Mouse (Mus musculus) thymus, adult 2 months (tissue): ENCODE results near the gene Gm21915. TPM values are rescaled to one million over a fixed set of nuclear protein-coding genes. Genes with fewer than 3 reads are reported as not detected.

ENCODE experiments used
- DNase-seq: peaks from one replicate; pipeline ENCODE4 v3.0.0; 2021
- H3K27ac ChIP-seq: fragments of 200-500 bp; 2 replicates; pipeline ENCODE4 v1.5.1; 2012; ENCODE audit warnings: low read length, control low read depth; ENCODE audit not compliant: control insufficient read depth, insufficient read depth
- H3K27me3 ChIP-seq: fragments of 200-500 bp; 2 replicates; pipeline ENCODE4 v1.6.1; 2012; ENCODE audit warnings: mild to moderate bottlenecking, low read length, moderate library complexity, mixed read lengths; ENCODE audit not compliant: control insufficient read depth, insufficient read depth
- H3K36me3 ChIP-seq: fragments of 200-500 bp; 2 replicates; pipeline ENCODE4 v1.6.1; 2012; ENCODE audit warnings: mild to moderate bottlenecking, low read length, moderate library complexity; ENCODE audit not compliant: control insufficient read depth, insufficient read depth
- H3K4me1 ChIP-seq: fragments of 200-500 bp; replicated peaks from 2 replicates; pipeline ENCODE4 v1.6.1; 2012; ENCODE audit warnings: low read length; ENCODE audit not compliant: control insufficient read depth, insufficient read depth
- H3K4me3 ChIP-seq: fragments of 200-500 bp; 2 replicates; pipeline ENCODE4 v1.5.1; 2012; ENCODE audit warnings: mild to moderate bottlenecking, low read length, control low read depth, moderate library complexity; ENCODE audit not compliant: control insufficient read depth, insufficient read depth
- CTCF ChIP-seq: fragments of 200-500 bp; IDR thresholded peaks from 2 replicates; pipeline ENCODE4 v1.5.1; 2012; ENCODE audit warnings: mild to moderate bottlenecking, control low read depth, low read length, moderate library complexity, borderline replicate concordance; ENCODE audit not compliant: control insufficient read depth, poor library complexity, insufficient read depth; ENCODE audit errors: extremely low read depth
- POLR2A ChIP-seq: fragments of 200-500 bp; IDR thresholded peaks from 2 replicates; pipeline ENCODE4 v1.6.1; 2012; ENCODE audit warnings: mild to moderate bottlenecking, low read length, control low read depth, moderate library complexity; ENCODE audit not compliant: control insufficient read depth, poor library complexity, insufficient read depth; ENCODE audit errors: extremely low read depth
- WGBS: fragments of 180-500 bp; shearing (Covaris S2); methylation state at CpG from one replicate; pipeline ENCODE4 v1.1.7; 2018; 5-methylcytosine and 5-hydroxymethylcytosine counted together
- polyA plus RNA-seq: library from polyadenylated mRNA; depleted of rRNA; stranded (reverse); fragments of >200 nt; gene quantifications from 2 replicates; pipeline ENCODE4 v1.2.3, GENCODE M21; 2012; rRNA removed

The Gm21915 gene
- not detected in 2 replicates for polyA plus RNA-seq

DNA sequence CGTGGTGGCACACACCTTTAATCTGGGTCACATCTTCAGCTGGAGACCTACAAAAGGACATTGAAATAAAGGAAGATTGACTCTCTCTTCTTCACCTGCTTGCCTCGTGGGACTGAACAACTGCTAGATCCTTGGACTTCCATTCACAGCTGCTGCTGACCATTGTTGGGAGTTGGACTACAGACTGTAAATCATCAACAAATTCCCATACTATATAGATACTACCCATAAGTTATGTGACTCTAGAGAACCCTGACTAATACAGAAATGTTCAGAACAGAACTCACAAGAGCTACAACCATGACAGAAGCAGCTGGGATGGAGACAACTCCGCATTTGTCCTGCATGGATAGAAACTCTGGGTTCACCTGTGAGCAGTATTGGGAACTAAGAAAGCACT is at the start of gene Gm21915:
Gene Gm21915 (plus strand): TSS at position 301 of the 400 bp plus-strand sequence.
- Histone ChIP-seq H3K27ac (no peak within 1 kb of the TSS), H3K4me1 (no peaks in the 10 kb centered on the region), H3K36me3 (no peaks in the 10 kb centered on the region), H3K27me3 (no peaks in the 10 kb centered on the region), H3K4me3 (no peak within 1 kb of the TSS)
- DNase-seq, result no peak
- TF ChIP-seq POLR2A (no peak), CTCF (no peak)
- 91% methylated on average over 3 of the region's 3 CpGs for WGBS

GRCm38 (mm10) chr9:40622265-40622664 is 48.1 kb upstream of the Gm21915 start:
- Histone ChIP-seq H3K4me1 (no peaks in the 10 kb centered on the region), H3K27me3 (peaks cover 6% of the 10 kb centered on the region; the same call in 1 of the 2 replicates), H3K4me3 (no peak overlapping the region), H3K36me3 (no peaks in the 10 kb centered on the region), H3K27ac (no peak overlapping the region)
- no peak for DNase-seq
- TF ChIP-seq CTCF (no peak), POLR2A (no peak)
- 97% methylated on average over 3 of the region's 3 CpGs for WGBS

DNA sequence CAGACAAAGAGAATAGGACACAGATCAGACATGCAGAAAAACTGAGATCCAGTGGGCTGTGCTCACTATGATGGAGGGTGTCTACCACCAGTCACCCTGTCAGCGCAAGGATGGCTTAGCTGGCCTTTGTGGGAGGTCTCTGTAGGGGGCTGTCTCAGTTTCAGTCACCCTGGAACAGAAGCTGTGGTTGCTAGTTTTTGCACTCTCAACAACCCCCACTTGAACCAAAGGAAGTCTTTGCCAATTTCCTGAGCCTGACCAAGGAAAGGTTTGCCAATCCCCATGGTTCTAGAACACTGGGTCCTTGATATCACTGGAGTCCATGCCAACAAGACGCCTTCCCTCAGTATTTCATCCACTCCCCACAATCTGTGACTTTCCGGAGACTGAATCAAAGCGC is 47.6 kb upstream of the Gm21915 start:
- H3K4me3 ChIP-seq, result no peak overlapping the region
- H3K27me3 ChIP-seq, result peaks cover 3% of the 10 kb centered on the region; the same call in 1 of the 2 replicates
- no peak for DNase-seq
- no peak overlapping the region for H3K27ac ChIP-seq
- WGBS, result 91% methylated on average over 4 of the region's 4 CpGs
- TF ChIP-seq CTCF (no peak), POLR2A (no peak)
- no peaks in the 10 kb centered on the region for H3K4me1 ChIP-seq
- H3K36me3 ChIP-seq, result no peaks in the 10 kb centered on the region

GRCm38 (mm10) chr9:40625341-40625740 is 45.1 kb upstream of the Gm21915 start:
- TF ChIP-seq POLR2A (no peak), CTCF (no peak)
- Histone ChIP-seq H3K27ac (no peak overlapping the region), H3K36me3 (no peaks in the 10 kb centered on the region), H3K27me3 (no peaks in the 10 kb centered on the region), H3K4me1 (no peaks in the 10 kb centered on the region; the same call in 1 of the 2 replicates), H3K4me3 (no peak overlapping the region)
- 72% methylated on average over 3 of the region's 3 CpGs for WGBS
- DNase-seq, result no peak

- no peak overlapping the region for H3K27ac ChIP-seq
- H3K4me1 ChIP-seq, result no peaks in the 10 kb centered on the region; the same call in 1 of the 2 replicates
- H3K4me3 ChIP-seq, result no peak overlapping the region
- no peak for DNase-seq
- 89% methylated on average over 11 of the region's 11 CpGs for WGBS
- H3K27me3 ChIP-seq, result no peaks in the 10 kb centered on the region
- no peaks in the 10 kb centered on the region for H3K36me3 ChIP-seq
- TF ChIP-seq CTCF (no peak), POLR2A (no peak)
Measured at GRCm38 (mm10) chr9:40626566-40626965, 43.8 kb upstream of the Gm21915 start.

GRCm38 (mm10) chr9:40627146-40627713 is 43.2 kb upstream of the Gm21915 start:
- WGBS, result 92% methylated on average over 9 of the region's 9 CpGs
- H3K4me3 ChIP-seq, result no peak overlapping the region
- TF ChIP-seq POLR2A (no peak), CTCF (no peak)
- DNase-seq, result no peak
- H3K27ac ChIP-seq, result no peak overlapping the region
- H3K36me3 ChIP-seq, result no peaks in the 10 kb centered on the region
- H3K27me3 ChIP-seq, result no peaks in the 10 kb centered on the region
- H3K4me1 ChIP-seq, result no peaks in the 10 kb centered on the region; the same call in 1 of the 2 replicates
